Mouse (Mus musculus) brain, adult 2 months (tissue): ENCODE measurements around the gene Pigc.

Experiments used
- DNase-seq: peaks from one replicate; pipeline ENCODE4 v3.0.0; 2011; ENCODE audit warnings: low read depth, low spot score

Gene Pigc

GRCm38 (mm10) chr1:161968589-161969407 lies at the start of gene Pigc:
Gene Pigc (plus strand): TSS chr1:161969186.
- DNase-seq, result peak; percentile 98

GRCm38 (mm10) chr1:161919594-161919993 lies 49.4 kb upstream of the Pigc start:
- no peak for DNase-seq

GRCm38 (mm10) chr1:161920475-161921454 lies 48.2 kb upstream of the Pigc start:
- no peak for DNase-seq

DNA sequence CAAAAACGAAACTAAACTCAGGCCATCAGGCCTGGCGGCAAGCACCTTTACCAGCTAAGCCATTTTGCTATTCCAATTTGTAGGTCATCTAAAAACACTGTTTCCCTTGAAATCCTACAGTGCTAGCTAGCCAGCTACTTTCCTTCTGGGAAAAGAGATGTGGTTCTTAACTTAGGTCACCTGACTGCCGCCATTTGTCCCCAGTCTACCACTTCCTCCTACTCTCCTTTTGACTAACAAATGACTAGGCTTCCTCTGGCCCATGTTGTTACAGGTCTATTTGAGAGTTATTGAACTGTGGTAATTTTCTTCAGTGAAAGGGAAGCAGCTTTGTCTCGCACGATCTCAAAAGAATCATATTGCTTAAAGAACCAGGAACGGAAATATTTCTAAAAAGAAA lies 47.1 kb upstream of the Pigc start:
- DNase-seq, result no peak

GRCm38 (mm10) chr1:161924321-161924720 lies 44.7 kb upstream of the Pigc start:
- DNase-seq, result no peak

DNA sequence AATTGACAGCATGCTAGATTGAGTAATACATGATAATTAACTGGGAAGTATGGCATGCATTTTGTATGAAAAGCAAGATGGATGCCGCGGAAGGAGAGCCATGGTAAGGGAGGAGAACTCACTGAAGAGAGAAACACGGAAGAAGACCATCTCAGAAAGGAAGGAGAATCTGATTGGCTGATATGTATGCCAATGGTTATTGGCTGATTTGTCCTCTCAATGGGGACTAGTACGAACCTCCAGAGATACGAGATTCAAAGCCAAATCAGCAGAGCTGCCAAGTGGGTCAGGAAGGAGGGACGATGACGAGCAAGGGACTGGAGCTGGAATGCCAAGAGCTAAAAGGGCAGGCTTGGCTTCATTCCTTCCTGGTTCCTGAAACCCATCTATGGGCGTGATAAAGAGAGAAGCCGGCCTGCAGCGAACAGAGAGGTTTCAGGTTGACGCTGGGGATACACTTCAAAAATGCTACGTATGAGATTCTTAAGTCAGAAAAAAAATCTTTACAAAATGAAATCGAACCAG lies 43.6 kb upstream of the Pigc start:
- peak; percentile 30 for DNase-seq

DNA sequence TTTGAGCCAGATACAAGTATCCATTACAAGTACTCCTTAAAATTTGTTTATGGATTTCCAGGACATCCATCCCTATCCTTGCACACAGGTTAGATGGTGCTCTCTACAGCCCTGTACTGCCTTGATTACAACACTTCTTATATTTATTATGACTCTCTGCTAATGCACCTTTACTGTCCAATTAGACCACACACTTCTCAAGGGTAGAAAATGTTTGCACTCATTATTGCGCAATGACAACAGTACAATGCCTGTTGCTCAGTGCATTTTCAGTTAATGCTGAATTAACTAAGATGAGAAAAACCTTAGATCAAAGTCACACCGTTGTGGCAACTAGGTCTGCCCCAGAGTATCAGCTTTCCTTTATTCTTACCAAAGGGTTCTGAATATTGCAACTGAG lies 41.0 kb upstream of the Pigc start:
- no peak for DNase-seq

DNA sequence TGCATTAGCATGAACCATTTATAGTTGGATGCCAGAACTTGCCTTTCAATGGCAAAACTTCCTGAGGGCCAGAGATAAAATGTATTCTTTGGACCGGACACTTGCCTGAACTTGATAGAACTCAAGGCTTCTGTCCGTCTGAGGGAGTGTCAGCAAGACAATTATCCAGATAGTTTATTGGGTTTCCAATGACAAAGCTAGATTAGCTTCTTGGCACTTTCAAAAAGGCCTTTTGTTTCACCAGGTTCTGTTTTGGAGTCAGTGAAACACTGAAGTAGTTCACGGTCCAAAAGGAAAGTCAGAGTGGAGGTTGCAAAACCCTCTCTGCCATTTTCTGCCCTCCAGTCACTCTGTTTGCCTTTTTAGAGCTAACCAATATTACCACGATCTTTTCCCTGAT lies 37.7 kb upstream of the Pigc start:
- no peak for DNase-seq

DNA sequence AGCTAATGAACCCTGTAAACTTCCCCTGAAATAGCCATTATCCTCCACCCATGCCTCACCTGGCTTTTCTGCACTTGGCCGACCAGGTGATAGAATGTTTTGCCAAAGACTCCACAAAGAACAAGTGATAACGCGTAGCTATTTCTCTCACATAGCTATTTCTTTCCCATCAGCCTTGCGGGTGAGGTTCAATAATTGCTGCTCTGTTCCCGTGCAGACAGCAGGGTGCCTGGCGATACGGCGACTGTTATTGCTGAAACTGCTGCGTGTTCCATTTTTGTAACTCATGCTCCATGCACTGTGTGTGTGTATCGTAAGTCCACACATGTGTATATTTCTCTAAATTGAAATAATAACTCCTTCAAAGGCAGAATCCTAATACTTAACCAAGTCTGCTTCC lies 37.2 kb upstream of the Pigc start:
- peak; percentile 18 for DNase-seq

- DNase-seq, result no peak
Measured at GRCm38 (mm10) chr1:161932286-161932685, 36.7 kb upstream of the Pigc start.

DNA sequence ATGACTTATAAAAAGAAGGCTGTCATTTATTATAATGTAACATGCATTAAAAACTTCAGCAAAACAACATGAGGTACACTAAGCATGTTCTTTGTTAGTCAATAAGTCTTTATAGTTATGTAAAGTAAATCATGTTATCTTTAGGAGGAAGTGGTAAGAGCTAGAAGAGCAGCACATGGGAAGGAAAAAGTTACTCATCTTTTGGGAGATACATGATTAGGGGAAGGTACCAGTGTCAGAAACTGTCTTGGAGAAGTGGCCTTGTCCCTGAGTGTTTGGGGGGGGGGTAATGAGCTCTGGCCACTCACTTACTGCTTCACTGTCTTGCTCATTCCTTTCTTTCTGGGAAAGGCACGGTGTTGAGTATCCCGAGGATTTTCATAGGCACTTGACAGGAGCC lies 26.9 kb upstream of the Pigc start:
- no peak for DNase-seq

- no peak for DNase-seq
Measured at GRCm38 (mm10) chr1:161951009-161951779, 17.8 kb upstream of the Pigc start.

DNA sequence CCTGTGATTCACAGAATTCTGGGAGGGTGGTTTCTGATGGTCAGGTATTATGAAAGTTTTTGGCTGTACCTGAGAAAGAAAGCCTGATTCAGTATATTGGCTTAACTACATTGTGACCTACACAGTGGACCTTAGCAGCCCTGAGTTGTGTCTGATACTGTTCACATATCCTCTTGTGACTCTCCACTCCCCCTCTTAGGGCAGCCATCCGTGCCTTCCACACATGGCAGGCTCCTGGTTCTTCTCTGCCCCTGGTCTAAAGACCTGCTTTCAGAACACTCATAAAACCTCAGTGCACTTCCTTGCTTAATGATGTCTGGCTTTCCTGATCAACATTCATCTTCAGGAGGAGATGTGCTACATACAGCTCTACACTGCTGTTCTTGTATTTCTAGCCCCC lies 16.4 kb upstream of the Pigc start:
- no peak for DNase-seq

DNA sequence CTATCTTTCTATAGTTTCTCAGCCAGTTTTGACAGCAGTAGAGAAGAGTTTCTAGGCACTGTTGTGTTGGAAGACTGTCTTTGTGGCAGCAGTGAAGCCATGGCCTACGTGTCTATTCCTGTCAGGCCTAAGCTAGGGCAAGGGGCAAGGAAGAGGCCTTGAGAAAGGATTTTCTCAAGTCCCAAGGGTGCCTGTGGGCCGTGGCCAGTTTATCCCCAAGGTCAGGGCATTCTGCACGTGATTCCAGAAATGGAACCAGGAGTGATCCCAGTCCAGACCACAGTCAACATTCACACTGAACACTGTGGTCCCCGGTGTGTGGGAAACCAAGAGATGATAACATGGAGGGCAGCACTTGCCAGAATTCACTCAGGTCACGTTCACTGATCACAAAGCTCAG lies 13.1 kb upstream of the Pigc start:
- DNase-seq, result no peak

DNA sequence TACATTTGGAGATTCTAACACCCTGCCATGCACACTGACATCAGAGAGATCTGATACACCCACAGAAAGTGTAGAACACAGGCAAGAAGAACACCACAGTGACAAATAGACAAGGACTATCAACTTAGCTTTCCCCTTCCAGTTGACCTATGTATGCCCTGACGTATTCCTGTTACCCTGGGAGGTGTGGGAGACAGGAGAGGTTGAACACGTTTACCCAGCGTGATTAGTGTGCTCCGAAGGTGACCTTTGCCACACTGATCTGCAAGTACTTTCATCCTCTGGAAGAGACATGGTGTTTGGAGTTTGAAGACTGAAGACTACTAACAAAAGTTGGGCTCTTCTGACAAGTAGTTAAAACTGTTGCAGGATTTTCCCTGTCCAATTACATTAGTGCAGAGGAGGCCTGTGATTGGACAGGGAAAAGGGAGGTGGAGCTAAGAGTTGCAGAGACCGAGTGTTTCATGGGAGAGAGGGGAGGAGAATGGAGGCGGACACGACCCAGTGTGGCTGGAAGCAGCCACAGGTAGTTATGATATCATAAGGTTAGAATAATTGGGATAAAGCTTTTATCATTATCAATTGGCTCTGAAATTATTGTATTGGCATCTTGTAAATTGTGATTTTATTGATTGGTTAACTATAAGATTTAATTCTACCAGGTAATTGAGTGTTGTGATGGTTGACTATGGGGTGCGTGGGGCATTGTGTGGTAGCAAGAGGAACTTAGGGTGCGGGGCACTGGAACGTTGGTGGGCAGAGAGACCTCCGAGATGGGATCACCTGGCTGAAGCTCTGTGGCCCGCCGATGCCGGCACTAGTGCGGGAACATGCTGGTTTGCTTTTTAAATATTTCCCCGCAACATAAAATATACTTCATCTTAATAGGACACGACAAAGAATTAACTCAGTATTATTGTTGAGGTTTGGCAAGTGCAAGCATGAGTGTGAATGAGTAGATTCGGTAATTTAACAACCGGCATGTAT lies 10.7 kb upstream of the Pigc start:
- no peak for DNase-seq

DNA sequence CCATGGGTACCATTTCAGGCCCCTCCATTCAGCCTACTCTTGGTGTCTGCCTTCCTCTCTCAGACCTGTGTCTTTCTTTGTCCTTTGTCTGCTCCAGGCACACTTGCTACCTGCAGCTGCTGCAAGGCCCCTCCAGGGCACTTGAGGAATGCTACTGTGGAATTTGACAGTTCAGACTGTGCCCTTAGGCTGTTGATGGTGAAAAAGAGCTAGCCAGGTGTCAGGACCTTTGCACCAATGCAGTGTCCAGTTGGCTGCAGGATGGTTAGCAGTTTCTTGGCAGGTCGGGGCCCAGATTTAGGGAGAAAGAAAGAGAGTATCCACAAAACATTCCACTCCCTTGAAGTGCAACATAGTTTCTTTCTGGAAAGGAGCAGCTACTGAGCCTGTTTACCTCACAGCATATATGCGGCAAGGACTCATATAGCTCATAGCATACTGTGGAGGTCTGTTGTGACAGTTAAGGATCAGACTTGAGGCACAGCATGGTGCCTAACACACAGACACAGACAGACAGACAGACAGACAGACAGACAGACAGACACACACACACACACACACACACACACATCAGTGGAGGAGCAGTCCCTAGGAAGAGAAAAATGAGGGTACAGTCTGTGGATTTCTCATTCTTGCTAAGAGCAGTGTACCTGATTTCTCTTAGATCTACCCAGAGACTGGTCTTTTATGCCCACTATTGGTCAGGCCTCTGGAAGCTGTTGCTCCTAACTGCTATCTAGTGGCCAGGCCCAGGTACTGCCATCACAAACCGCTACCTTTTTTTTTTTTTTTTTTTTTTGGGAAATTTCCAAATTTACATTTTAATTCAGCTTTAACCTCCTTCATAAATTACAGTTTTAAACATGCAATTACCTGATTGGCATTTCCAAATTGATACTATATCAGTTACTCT lies 6.3 kb upstream of the Pigc start:
- DNase-seq, result peak; percentile 62

DNA sequence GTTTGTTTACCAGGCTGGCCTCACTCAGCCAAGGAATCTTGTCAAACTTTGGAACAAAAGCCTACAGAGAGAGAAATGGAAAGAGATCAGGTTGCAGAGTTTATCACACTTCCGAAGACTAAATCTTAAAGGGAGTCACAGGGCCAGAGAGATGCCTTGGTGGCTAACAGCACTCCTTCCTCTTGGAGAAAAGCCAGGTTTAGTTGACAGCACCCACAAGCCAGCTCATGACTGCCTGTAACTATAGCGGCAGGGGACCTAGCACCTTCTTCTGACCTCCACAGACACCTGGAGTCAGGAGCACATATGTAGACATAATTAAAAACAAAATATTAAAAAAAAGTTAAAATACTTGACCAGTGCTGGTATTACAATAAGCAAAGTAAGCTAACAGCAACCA lies 1.1 kb upstream of the Pigc start:
- DNase-seq, result no peak

GRCm38 (mm10) chr1:161970874-161971273 lies 1.9 kb downstream of the Pigc start:
- no peak for DNase-seq

DNA sequence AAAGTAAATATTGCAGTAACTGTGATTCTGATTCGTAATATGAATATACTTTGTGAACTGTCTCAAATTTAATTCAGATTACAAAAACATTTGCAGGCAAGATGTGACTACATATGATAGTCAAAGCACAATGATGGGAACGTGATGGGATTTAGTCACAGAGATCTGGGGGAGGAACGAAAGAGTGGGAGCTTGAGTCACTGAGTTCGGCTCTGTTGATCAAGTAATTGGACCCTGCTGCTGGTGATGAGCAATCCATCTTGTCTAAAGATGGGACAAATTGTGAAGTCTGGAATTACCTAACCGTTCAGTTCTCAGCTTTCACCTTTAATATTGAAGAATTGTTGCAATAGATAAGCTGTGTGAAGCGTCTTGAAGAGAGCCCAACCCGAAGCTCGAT lies 3.2 kb downstream of the Pigc start:
- peak; percentile 64 for DNase-seq
